Mouse (Mus musculus) neural tube, embryonic 14.5 days (tissue): ENCODE measurements around the gene Sdk1. TPM values are rescaled to one million over a fixed set of nuclear protein-coding genes. Genes with fewer than 3 reads are reported as not detected.

ENCODE experiments used
- ATAC-seq: fragments of 200-750 bp; cut with Nextera tagmentation; 2 replicates; pipeline ENCODE4 v1.8.0; 2017; ENCODE audit warnings: low read depth, mild to moderate bottlenecking, moderate TSS enrichment, moderate library complexity
- H3K27ac ChIP-seq: fragments of 300-500 bp; sonication (generic); 2 replicates; pipeline ENCODE4 v1.5.1; 2014; ENCODE audit warnings: low read depth, mild to moderate bottlenecking, control low read depth, low read length, moderate library complexity, mixed read lengths
- H3K27me3 ChIP-seq: fragments of 300-500 bp; sonication (generic); 2 replicates; pipeline ENCODE4 v1.6.1; 2014; ENCODE audit warnings: low read length; ENCODE audit not compliant: control insufficient read depth, insufficient read depth
- H3K36me3 ChIP-seq: fragments of 300-500 bp; sonication (generic); 2 replicates; pipeline ENCODE4 v1.6.1; 2014; ENCODE audit warnings: low read length, mixed read lengths; ENCODE audit not compliant: control insufficient read depth, insufficient read depth
- H3K4me1 ChIP-seq: fragments of 300-500 bp; sonication (generic); 2 replicates; pipeline ENCODE4 v1.6.1; 2014; ENCODE audit warnings: low read length; ENCODE audit not compliant: control insufficient read depth, insufficient read depth
- H3K4me2 ChIP-seq: fragments of 300-500 bp; sonication (generic); 2 replicates; pipeline ENCODE4 v1.6.1; 2014; ENCODE audit warnings: mild to moderate bottlenecking, low read depth, low read length, control low read depth
- H3K4me3 ChIP-seq: fragments of 300-500 bp; sonication (generic); 2 replicates; pipeline ENCODE4 v1.5.1; 2014; ENCODE audit warnings: low read depth, low read length, control low read depth, mixed read lengths
- H3K9ac ChIP-seq: fragments of 300-500 bp; sonication (generic); replicated peaks from 2 replicates; pipeline ENCODE4 v1.6.1; 2014; ENCODE audit warnings: low read depth, mild to moderate bottlenecking, control low read depth, low read length, mixed read lengths
- H3K9me3 ChIP-seq: fragments of 300-500 bp; sonication (generic); 2 replicates; pipeline ENCODE4 v1.6.1; 2016; ENCODE audit warnings: low read length; ENCODE audit not compliant: control insufficient read depth
- WGBS: fragments of 180-500 bp; shearing (Covaris S2); extraction: QIAGEN DNeasy Blood & Tissue Kit; methylation state at CpG from one replicate; pipeline ENCODE4 v1.1.7; 2014; 5-methylcytosine and 5-hydroxymethylcytosine counted together
- polyA plus RNA-seq: library from polyadenylated mRNA; unstranded; fragments of >200 nt; fragmentation: Nextera tagmentation; extraction: Ambion mirVana; gene quantifications from 2 replicates; pipeline ENCODE4 v1.2.1, GENCODE M21; 2014

Sdk1 gene
- polyA plus RNA-seq, 1 experiment from 2014 or later = 3.1 TPM

DNA sequence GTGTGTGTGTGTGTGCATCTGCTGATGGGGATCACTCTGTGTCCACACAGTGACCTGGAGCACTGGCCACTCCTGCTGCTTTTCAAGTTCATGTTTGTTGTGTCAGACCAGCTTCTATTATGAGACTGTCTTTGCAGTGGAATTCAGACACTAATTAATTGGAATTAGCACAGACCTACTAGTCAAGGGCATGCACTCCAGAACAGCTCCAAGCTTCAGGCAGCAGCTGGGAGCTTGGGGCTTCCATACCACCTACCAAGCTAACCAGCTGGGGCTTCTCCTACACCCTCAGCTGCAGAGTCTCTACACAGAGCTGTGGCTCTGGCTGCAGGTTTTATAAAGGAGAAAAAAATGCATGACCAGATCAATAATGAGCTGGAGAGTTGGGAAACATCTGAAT, 729.8 kb downstream of the Sdk1 start:
- ATAC-seq = no peak
- Histone ChIP-seq H3K36me3 (no peaks in the 10 kb centered on the region), H3K27ac (no peak overlapping the region)

DNA sequence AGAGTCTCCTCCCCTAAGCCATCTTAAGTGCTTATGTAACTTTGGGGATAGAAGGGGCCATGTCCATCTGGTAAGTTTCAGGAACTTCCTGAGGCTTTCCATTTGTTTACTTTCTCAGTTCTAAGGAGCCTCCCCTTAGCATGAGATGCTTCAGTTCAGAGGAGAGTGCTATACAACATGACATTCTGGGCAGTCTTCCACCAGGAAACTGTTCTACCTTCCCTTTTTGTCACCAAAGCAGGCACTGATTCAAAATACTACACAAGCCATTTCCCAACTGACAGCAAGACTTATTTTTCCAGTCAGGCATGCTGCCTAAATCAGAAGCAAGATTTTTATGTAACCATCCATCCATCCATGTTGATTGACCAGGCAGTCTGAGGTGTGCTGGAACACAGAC, 738.2 kb downstream of the Sdk1 start:
- Histone ChIP-seq H3K4me2 (no peak overlapping the region), H3K36me3 (no peaks in the 10 kb centered on the region), H3K4me3 (no peak overlapping the region), H3K4me1 (no peaks in the 10 kb centered on the region), H3K27me3 (no peaks in the 10 kb centered on the region), H3K9ac (no peak overlapping the region), H3K27ac (no peak overlapping the region), H3K9me3 (no peaks in the 10 kb centered on the region)
- ATAC-seq = no peak

More for the DNA sequence above, 729.8 kb downstream of the Sdk1 start:
- Histone ChIP-seq H3K27me3 (no peaks in the 10 kb centered on the region), H3K9me3 (no peaks in the 10 kb centered on the region), H3K4me1 (no peaks in the 10 kb centered on the region), H3K4me3 (no peak overlapping the region), H3K9ac (no peak overlapping the region), H3K4me2 (no peak overlapping the region)

DNA sequence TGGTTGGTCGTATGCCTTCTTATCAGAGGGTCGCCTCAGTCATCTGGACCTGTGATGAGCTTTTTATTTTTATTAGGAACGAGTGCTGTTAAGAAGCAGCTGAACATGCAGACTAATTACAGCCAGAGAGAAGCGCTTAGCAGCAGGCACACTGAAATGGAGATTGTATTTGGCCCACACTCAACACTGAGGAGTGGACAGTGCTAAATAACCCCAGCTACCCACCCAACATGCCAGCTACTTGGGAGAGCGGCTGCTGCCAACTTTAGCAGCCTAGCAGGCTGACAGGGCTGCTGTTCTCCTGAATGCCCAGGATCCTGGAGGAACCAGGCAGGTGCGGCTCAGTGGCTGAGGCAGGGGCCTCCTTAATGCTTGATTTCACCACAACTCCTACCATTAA, 739.5 kb downstream of the Sdk1 start:
- H3K27me3 ChIP-seq = no peaks in the 10 kb centered on the region
- no peak overlapping the region for H3K4me3 ChIP-seq
- no peaks in the 10 kb centered on the region for H3K4me1 ChIP-seq
- H3K4me2 ChIP-seq = no peak overlapping the region
- WGBS = 75% methylated on average over 6 of the region's 6 CpGs
- H3K36me3 ChIP-seq = no peaks in the 10 kb centered on the region
- no peak for ATAC-seq
- H3K9ac ChIP-seq = no peak overlapping the region
- H3K9me3 ChIP-seq = no peaks in the 10 kb centered on the region
- no peak overlapping the region for H3K27ac ChIP-seq

DNA sequence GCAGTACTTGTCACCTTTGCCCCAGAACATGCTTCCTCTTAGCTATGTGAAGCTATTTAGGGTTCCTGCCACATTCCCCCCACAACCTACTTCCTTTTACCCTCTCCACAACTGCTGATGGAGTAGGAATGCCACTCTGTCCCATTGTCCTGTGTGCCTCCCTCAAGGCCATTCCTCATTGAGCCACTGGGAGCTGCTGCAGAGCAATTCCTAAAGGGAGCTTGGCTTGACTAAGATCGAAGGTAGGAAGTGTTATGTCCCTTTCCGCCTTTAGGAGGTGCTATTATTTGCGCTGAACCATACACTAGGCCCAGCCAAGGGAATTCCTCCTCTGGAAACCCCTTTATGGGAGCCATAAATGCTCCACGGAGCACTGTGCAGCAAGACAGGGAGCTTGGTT, 743.0 kb downstream of the Sdk1 start:
- 81% methylated on average over 4 of the region's 4 CpGs for WGBS
- H3K4me2 ChIP-seq = no peak overlapping the region
- no peaks in the 10 kb centered on the region for H3K9me3 ChIP-seq
- H3K27me3 ChIP-seq = no peaks in the 10 kb centered on the region
- H3K9ac ChIP-seq = no peak overlapping the region
- ATAC-seq = no peak
- no peak overlapping the region for H3K27ac ChIP-seq
- H3K4me1 ChIP-seq = no peaks in the 10 kb centered on the region
- no peaks in the 10 kb centered on the region for H3K36me3 ChIP-seq
- no peak overlapping the region for H3K4me3 ChIP-seq

DNA sequence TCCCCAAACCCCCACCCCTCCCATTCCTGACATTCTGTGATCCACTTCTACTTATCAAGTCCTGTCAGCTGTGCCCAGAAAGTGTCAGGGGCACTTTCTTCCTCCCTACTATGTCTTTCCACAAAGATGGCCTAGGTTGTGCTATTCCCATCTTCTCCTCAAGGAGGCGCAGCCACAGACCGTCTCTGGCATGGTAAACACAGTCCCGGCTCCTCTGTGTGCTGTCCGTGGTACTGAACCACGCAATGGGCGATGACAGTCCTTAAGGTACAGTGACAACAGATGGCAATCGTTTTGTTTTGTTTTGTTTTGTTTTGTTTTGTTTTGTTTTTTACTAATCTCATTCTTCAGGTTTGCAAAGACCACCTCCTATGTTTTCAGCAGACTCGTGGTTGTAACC, 743.7 kb downstream of the Sdk1 start:
- 8% methylated on average over 8 of the region's 8 CpGs for WGBS
- Histone ChIP-seq H3K27ac (no peak overlapping the region), H3K4me2 (no peak overlapping the region), H3K27me3 (no peaks in the 10 kb centered on the region), H3K4me1 (no peaks in the 10 kb centered on the region), H3K36me3 (no peaks in the 10 kb centered on the region), H3K9ac (no peak overlapping the region), H3K9me3 (no peaks in the 10 kb centered on the region), H3K4me3 (no peak overlapping the region)
- no peak for ATAC-seq

DNA sequence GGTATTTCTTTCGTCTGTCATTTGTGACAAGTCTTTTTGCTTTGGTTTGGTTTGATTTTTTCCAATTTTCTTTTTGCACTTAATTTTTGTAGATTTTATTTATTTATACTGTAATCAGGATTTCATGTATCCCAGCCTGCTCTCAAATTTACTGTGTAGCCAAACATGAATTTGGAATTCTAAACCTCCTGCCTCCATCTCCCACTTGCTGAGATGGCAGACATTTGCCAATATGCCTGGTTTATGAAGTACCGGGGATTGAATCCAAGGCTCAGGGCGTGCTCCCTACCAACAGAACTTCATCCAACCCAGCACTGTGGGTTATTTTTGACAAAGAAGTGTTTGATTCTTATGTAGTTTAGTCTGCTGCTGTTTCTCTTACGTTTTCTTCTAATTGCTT, 744.3 kb downstream of the Sdk1 start:
- ATAC-seq = no peak
- WGBS = 86% methylated on average over 4 of the region's 4 CpGs

DNA sequence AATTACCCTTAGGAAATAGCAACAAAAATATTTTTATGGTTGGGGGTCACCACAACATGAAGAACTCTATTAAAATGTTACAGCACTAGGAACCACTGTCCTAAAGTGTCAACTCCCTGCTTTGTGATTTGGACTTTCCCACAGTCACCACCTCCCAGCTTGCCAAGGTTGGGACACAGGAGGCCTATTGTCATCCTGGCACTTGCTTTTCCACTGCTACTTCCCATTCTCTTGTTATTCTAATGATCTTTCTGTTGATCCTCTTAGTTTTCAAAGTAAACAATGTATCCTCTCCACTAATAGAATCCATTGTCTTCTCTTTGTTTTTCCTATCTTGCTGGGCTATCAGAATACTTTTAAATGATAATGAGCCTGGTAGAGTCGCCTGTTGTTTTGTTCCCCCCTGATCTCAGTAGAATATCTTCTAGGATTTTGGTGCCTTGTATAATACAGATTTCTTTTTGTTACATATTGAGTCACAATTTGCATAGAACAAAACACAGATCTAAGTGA, 746.1 kb downstream of the Sdk1 start:
- no peaks in the 10 kb centered on the region for H3K9me3 ChIP-seq
- H3K27me3 ChIP-seq = no peaks in the 10 kb centered on the region
- no peak overlapping the region for H3K9ac ChIP-seq
- H3K4me1 ChIP-seq = no peaks in the 10 kb centered on the region
- H3K36me3 ChIP-seq = no peaks in the 10 kb centered on the region
- ATAC-seq = no peak
- no peak overlapping the region for H3K4me3 ChIP-seq
- H3K27ac ChIP-seq = no peak overlapping the region
- 23% methylated on average over 1 of the region's 1 CpGs for WGBS
- no peak overlapping the region for H3K4me2 ChIP-seq

More for the DNA sequence above, 744.3 kb downstream of the Sdk1 start:
- H3K4me1 ChIP-seq = no peaks in the 10 kb centered on the region
- no peak overlapping the region for H3K9ac ChIP-seq
- no peaks in the 10 kb centered on the region for H3K36me3 ChIP-seq
- no peak overlapping the region for H3K27ac ChIP-seq
- H3K4me2 ChIP-seq = no peak overlapping the region
- H3K9me3 ChIP-seq = no peaks in the 10 kb centered on the region
- no peak overlapping the region for H3K4me3 ChIP-seq
- no peaks in the 10 kb centered on the region for H3K27me3 ChIP-seq

DNA sequence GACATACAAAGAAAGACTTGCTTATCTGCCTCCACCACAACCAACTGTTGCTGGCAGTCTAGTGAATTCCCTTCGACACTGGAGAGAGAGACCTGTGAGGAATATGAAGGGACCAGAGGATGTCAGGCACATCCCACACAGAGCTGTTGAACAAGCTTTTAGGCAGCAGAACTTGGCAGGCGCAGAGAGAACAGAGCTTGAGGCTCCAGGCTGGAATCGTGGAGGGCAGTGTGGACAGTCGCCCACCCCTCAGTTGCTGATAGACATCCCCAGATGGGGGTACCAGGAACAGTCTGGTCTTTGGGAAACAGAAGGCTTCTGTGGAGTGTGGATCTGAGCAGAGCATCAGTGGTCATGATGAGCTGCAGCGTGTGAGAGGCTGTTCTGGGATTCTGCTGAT, 747.4 kb downstream of the Sdk1 start:
- Histone ChIP-seq H3K27ac (no peak overlapping the region), H3K9me3 (no peaks in the 10 kb centered on the region), H3K9ac (no peak overlapping the region), H3K4me1 (no peaks in the 10 kb centered on the region), H3K27me3 (no peaks in the 10 kb centered on the region), H3K4me2 (no peak overlapping the region), H3K4me3 (no peak overlapping the region), H3K36me3 (no peaks in the 10 kb centered on the region)
- ATAC-seq = no peak
- WGBS = 82% methylated on average over 5 of the region's 5 CpGs

DNA sequence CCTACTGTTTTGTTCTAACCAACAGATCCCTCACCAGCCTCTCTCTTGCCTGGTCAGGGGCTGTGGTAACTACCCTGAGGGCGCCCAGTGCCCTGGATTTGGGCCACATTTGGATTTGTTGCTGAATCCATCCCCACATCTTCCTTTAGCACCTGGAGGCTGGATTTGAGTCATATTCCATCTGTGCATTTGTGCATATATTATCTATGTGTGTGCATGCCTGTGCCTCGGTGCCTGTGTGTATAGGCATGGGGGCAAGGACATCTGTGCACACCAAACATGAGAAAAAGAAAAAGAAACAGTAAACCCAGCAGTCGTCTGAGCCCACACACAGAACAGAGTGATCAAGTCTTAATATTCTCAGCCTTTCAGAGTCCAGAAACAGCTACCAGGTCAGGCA, 752.9 kb downstream of the Sdk1 start:
- H3K9me3 ChIP-seq = no peaks in the 10 kb centered on the region
- H3K27ac ChIP-seq = no peak overlapping the region
- ATAC-seq = no peak
- WGBS = 81% methylated on average over 3 of the region's 3 CpGs
- no peak overlapping the region for H3K4me3 ChIP-seq
- no peaks in the 10 kb centered on the region for H3K27me3 ChIP-seq
- no peaks in the 10 kb centered on the region for H3K36me3 ChIP-seq
- no peaks in the 10 kb centered on the region for H3K4me1 ChIP-seq
- H3K9ac ChIP-seq = no peak overlapping the region
- H3K4me2 ChIP-seq = no peak overlapping the region

DNA sequence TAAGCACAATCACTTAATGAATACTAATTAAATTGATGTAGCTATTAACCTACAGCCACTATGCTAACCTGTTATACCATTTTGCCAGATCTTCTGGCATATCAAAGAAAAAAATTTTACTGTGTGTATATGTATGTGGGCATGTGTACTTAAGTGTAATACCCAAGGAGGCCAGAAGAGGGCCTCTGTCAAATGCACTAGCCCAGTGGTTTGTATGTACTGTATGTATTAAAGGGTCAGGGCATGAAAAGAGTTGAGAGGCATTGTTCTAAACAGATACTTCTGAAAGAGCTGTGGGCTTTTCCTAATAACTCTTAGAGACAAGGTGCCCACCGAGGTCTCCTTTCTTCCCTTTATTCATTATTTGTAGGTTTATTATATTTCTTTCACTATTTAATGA, 759.0 kb downstream of the Sdk1 start:
- ATAC-seq = no peak
- Histone ChIP-seq H3K9ac (no peak overlapping the region), H3K27me3 (no peaks in the 10 kb centered on the region), H3K36me3 (no peaks in the 10 kb centered on the region), H3K4me3 (no peak overlapping the region), H3K4me1 (no peaks in the 10 kb centered on the region; the same call in 1 of the 2 replicates), H3K4me2 (no peak overlapping the region), H3K27ac (no peak overlapping the region), H3K9me3 (no peaks in the 10 kb centered on the region)
- WGBS = 100% methylated on average over 1 of the region's 1 CpGs
